Mouse (Mus musculus) left cerebral cortex, adult 9 months (tissue): ENCODE results near the gene Oaf.

Experiments used
- DNase-seq, 2 experiments: peaks; one replicate each; pipeline ENCODE4 v3.0.0; 2022; ENCODE audit warnings: low spot score in 2 of 2

The Oaf gene

DNA sequence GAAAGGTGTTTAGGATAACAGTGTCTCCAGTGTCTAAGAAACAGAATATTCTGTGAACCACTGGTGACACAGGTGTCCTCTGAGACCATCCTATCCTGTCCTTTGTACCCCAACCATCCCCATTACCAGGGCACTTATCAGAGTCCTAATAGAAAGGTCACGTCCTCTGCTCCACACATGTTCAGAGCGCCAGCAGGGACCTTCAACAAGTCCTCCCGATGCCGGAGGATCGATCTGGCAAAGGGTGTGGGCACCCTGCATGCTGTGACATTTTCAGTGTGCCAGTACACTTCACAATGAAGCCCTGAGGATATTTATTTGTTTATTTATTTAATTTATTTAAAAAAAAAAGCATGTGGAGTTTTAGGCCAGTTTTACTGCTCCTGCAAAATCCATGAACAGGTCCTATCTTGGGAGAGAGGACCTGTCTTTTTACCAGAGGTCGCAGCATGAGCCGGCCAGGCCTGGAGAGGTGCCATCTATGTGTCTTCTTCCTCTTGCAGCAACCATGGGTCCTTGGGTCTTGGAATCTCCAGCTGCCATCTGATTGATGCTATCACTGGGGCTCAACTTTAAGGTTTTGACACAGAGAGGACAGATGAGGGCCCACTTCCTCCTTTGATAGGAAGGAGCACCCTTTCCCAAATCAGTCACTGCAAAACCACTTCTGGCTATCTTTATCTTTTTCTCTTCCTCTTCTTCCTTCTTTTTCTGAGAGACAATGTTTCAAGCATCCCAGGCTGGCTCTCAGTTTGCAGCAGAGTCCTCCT is 6.3 kb upstream of the Oaf start:
- no peak for DNase-seq

- DNase-seq, result no peak
Measured at GRCm38 (mm10) chr9:43242432-43242831, 2.7 kb upstream of the Oaf start.

GRCm38 (mm10) chr9:43241970-43242369 is 2.3 kb upstream of the Oaf start:
- DNase-seq, result no peak

- no peak for DNase-seq
Measured at GRCm38 (mm10) chr9:43241291-43241690, 1.6 kb upstream of the Oaf start.

GRCm38 (mm10) chr9:43240594-43240900 is 836 bp upstream of the Oaf start:
- no peak for DNase-seq

- no peak for DNase-seq
Measured at GRCm38 (mm10) chr9:43238631-43239545, 823 bp downstream of the Oaf start.

GRCm38 (mm10) chr9:43238167-43238566 is 1.5 kb downstream of the Oaf start:
- DNase-seq, result no peak

DNA sequence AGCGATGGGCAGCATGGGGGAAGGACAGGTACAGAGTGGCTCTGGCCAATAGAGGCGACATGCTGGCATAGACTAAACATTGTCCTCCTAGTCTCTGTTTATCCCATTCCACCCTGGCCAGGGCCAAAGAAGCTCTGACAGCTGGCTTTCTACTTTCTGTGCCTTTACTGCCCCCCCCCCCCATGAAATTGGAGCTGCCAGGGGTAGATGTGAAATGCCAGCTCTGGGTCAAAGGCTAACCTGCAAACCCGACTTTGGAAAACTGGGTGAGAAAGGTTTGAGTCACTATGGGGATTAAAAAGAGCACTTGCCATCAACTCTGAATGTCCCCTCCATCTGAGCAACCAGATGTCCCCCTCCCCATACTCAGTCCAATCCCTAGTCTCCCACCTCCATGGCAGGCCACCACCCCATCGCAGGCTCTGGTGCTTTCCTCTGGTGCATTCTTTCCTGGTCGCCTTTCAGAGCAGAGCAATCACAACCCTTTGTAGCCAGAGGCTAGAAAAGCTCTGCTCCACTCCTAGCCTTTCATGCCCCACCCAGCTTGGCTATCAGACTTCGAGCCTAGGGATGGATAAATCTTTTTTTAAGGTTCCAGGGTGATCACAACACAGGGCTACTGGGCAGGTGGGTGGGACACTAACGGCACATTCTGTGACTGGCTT is 2.5 kb downstream of the Oaf start:
- no peak for DNase-seq

DNA sequence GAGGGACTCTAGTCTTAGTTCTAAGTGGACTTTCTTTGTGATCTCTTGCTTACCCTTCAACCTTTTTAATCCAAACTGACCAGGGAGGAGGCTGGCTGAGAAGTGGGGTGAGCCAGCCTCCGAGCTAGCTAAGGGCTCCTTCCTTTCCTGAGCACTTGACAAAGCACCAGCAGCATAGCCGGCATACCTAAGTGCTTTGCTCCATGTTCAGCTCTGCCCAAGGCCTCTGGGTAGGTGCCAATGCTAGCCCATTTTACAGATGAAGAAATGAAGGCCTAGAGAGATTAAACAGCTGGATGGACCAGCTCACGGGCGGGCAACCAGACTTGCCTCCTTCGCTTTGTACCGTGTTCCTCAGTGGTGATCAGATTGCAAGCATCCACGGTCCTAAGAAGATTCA is 3.1 kb downstream of the Oaf start:
- no peak for DNase-seq

GRCm38 (mm10) chr9:43236106-43236505 is 3.6 kb downstream of the Oaf start:
- no peak for DNase-seq

DNA sequence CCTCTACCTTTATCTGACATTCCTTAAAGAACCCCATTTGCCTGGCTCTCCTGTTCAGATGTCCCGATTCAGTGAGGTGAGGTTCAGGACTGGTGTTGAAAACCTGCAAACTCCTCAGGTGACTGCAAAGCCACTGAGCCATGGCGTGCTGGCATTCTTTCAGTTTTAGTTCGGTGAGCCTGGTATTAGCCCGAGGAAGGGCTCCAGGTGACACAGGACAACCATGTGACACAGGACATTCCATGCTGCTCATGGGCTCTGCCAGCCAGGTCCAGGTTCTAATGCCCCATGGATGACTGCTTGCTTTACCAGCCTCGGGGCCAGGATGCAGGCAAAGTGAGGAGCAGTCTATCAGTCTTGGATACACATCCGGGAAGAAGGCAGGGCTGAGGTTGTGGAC is 4.4 kb downstream of the Oaf start:
- no peak for DNase-seq

DNA sequence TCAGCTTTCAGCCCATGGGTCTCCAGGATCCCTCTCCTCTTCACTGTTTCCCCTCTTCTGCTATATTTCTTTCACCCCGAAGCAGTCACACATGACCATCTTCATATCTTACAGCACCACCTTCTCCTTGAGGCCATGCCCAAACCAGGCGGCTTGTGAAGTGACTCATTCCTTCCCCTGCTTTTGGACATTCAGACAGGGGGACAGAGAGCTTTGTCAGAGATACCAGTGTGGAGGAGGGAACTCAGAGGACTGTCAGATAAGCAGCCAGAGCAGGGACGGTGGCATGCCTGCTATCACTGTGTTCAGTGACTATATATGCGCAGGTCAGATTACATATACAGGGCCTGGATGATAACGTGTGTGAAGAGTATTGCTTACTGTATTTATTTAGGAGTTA is 5.2 kb downstream of the Oaf start:
- DNase-seq, result no peak

GRCm38 (mm10) chr9:43233515-43233914 is 6.2 kb downstream of the Oaf start:
- no peak for DNase-seq

DNA sequence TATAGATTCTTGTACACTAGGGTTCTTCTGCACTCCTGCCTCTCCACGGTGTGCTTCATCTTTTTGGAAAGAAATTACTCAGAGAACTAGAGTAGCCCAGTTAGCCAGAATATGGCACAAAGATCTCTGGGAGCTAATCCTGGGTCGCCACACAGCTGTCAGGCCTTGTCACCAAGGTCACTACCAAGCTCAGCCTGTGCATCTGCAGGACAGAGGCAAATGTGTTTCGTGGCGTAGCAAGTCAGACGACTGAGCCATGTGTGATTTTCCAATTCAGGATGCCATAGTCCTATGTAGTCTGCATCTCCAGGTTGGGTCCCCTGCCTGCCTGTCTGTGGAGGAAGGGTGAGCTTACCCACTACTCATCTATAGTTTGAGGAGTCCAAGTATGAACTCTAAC is 6.7 kb downstream of the Oaf start:
- no peak for DNase-seq

DNA sequence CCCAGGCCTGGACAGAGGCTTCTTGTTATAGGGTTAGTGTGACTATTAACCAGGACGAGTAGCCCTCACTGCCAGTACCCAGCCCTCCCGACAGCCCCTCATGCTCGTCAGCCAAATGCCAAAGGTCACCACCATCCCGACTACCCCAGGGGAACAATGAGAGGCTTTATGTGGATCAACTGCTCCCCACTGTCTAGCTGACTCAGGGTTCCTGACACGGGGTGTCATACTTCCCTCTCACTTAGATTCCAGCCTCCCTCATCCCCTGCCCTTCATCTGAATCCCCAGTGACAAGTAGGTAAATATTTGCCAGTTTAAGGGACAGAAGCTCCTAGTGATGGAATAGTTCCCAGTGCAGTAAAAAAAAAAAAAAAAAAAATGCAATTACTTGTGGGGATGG is 7.4 kb downstream of the Oaf start:
- no peak for DNase-seq

DNA sequence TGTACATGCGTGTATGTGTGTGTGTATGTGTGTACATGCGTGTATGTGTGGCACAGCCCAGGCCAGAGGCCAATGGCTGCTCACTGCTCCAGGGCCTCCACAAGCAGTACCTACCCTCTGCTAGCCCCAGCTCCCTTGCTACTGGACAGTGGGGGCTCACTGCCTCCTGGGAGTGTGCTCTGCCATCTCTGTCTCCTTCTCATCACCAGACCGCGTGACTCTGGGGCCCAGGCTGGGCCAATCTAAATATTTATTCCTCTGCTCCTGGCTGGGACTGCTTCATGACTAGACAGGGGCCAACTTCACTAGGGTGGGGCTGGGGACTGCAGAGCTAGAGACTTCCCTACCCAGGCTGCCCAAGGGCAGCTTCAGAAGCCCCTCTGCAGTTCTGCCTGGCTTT is 7.9 kb downstream of the Oaf start:
- no peak for DNase-seq

DNA sequence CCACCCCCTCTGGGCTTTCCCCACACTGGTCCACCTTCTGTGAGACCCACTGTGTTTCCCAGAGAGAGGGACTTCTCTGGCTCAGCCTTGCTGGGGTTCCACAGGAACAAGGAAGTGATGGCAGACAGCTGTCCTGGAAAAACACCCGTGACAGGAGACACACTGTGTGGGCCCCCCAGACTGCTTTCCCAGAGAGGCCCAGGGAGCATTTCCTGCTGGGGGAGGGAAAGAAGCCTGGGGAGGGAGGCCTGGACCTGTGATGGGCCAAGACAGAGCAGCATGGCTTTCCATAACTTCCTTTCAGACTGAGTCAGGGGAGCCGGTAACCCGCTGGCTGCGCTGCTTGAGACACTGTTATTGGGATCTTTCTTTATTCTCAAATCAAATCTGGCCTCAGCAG is 8.8 kb downstream of the Oaf start:
- DNase-seq, result no peak

- no peak for DNase-seq
Measured at GRCm38 (mm10) chr9:43229962-43230361, 9.7 kb downstream of the Oaf start.

- DNase-seq, result no peak
Measured at GRCm38 (mm10) chr9:43229398-43229895, 10.3 kb downstream of the Oaf start.

- DNase-seq, result no peak
Measured at GRCm38 (mm10) chr9:43228745-43229144, 11.0 kb downstream of the Oaf start.

DNA sequence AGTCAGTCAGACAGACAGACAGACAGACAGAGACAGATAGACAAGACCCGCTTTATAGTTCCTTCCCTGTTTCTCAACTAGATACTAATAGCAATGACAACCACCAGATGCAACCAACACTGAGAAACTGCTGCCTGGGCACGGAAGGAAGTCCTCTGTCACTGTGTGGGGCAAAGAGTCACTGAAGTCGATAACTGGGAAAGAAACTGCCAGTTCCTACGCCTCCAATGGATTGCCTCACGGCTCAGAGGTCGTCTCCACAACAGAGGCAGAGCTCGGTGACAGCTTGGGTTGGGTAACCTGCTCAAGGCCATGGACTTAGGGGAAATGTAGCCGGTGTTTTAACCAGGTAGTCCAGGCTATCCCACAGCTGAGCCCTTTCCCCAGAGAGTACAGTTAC is 12.1 kb downstream of the Oaf start:
- DNase-seq, result no peak

- DNase-seq, result no peak
Measured at GRCm38 (mm10) chr9:43226573-43227160, 13.0 kb downstream of the Oaf start.
